Mouse (Mus musculus) cerebellum, adult 11-12 months (tissue): ENCODE measurements around the gene Haus8.
"Not testable (repeated sequence)": the region's sequence is repeated elsewhere in the genome, so short reads cannot be mapped to it uniquely, and the experiment has no call there.

Experiments
- DNase-seq: peaks from one replicate; pipeline ENCODE4 v3.0.0; 2022

Gene Haus8

GRCm38 (mm10) chr8:71272286-71273150, at the start of gene Haus8, which contains the start of gene Myo9b:
Gene Haus8 (minus strand): TSS chr8:71272934.
Gene Myo9b (plus strand): TSS chr8:71272714.
- DNase-seq: peak; percentile 94

DNA sequence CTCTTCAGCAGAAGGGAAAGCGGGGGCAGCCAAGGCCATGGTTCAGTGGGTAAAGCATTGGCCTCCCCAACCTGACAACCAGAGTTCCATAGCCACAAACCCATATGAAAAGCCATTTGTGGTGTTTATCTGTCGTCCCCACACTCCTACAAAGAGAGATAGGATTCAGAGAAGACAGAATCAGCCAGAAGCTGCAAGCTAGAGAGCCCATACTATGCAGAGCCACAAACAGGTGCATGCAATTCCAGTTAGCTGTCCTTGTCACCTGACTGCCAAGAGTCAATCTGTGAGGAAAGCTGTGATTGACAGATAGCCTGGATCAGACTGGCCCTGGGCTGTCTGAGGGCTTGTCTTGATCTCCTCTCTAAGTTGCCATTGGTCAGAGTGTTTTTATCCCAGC, 47.0 kb upstream of the Haus8 start:
- not testable (repeated sequence) for DNase-seq

DNA sequence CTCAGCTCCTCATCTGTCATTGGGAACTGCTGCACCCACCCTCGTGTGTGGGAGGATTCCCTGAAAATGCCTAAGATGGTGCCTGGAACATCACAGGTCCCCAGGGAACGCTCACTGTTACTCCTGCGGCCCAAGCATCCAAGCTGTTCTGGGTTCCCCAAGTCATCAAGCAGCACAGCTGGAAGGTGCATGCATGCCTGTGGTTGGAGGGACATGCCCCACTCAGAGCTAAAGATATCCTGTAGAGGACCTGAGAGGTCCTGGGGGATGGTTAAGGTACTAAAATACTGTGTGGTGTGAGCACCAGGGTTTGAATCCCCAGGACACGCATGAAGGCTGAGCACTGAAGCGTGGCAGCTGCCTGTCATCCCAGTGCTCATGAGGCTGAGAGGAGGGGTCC, 45.9 kb upstream of the Haus8 start:
- DNase-seq: not testable (repeated sequence)

DNA sequence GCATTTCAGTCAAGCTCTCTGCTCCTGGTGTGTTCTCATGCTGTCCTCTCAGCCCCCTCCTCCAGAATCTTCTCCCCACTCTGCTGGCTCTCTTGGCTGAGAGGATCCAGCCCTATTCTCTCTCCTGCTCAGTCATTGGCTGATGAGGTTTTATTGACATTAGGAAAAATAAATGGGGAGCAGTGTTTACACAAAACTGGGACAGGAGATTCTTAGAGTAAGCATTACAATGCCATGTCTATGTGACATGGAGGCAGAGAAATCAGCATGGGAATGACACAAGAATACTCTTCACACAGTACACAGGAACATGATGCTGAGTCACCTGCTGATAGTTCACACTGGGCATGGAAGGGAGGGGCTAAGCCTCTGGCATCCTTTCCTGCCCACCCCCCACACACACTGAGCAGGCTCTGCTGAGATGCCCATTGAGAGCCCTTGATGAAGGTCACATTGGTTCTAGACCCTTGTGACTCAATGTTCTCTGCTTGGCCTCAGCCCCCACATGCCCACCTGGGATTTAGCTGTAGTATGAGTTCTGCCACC, 43.8 kb upstream of the Haus8 start:
- no peak for DNase-seq

GRCm38 (mm10) chr8:71315972-71316371, 43.2 kb upstream of the Haus8 start:
- no peak for DNase-seq

DNA sequence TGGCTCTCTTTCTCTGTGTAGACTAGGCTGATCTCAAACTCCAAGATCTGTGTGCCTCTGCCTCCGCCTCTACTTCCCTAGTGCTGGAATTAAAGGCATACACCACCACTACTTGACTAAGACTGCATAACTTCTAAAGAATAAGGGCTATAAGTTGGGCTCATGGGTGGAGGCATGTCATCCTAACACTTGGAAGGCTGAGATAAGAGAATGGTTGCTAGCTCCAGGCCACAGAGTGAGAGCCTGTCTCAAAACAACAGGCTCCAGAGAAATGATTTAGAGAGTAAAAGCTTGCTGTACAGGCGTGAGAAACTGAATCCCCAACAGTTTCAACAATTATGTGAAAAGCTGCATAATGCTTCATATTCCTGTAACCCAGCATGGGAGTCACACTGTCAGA, 41.2 kb upstream of the Haus8 start:
- no peak for DNase-seq

DNA sequence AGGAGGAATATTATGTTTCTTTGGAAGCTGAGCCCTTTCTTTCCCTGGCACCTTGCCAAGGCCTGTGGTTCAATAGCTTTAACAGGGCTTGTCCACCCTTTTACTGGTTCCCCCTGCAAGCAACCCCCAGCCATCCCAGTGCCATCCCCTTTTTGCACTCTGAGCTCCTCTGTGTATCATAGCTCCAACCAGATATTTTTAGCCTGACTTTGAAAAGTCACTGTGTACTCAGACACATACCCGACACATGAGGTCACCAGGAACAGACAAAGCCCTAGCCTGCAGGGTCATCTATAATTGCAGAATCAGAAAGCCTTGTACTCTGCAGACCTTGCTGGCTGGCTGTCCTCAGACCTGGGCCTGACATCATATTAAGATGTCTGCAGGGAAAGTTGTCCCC, 40.0 kb upstream of the Haus8 start:
- no peak for DNase-seq

GRCm38 (mm10) chr8:71310446-71310845, 37.7 kb upstream of the Haus8 start:
- no peak for DNase-seq

DNA sequence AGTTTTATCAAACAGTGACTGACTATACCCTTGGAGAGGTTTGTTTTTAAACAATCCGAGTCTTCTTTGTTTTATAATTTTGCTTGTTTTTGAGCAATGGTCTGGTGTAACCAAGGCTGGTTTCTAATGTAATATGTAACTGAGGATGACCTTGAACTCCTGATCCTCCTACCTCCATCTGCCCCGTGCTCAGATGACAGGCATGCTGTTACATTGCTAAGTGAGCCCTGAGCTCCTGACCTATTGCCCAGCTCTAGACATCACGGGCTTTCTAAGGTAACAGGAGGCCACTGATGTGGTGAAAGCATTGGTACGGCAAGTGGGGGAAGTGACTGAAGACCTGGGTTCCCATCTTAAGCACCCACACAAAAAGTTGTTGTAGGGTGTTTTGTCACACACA, 35.2 kb upstream of the Haus8 start:
- DNase-seq: no peak

DNA sequence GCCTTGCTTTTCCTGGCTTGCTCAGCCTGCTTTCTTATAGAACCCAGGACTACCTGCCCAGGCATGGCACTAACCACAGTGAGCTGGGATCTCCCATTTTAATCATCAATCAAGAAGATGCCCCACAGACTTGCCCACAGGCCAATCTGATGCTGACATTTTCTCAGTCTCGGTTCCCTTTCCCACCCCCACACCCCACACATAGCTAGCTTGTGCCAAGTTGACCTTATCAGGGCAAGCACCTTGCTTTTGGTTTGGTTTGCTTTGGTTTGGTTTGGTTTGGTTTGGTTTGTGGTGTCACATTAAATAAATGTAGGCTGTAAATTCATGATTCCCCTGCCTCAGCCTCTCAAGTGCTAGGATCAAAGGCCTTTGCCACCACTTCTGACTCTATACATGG, 34.6 kb upstream of the Haus8 start:
- DNase-seq: no peak

DNA sequence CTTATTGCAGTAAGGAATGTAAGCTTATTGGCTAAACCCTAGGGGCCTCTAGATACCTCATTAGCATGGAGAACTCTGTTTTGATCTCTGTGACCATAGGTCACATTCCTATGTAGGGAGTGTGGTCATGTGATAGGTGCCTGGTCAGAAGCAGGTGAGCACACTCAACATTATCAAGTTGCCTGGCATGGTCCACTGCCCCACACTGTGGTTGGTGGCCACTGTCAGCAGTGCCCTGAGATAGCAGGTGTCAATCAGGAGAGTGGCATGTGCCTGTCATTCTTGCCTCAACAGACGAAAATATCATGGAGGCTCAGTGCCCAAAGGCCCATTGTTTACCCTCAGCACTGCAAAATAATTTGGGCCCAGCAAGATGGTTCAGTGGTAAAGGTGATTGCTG, 33.3 kb upstream of the Haus8 start:
- DNase-seq: no peak

GRCm38 (mm10) chr8:71303632-71304031, 30.9 kb upstream of the Haus8 start:
- no peak for DNase-seq

DNA sequence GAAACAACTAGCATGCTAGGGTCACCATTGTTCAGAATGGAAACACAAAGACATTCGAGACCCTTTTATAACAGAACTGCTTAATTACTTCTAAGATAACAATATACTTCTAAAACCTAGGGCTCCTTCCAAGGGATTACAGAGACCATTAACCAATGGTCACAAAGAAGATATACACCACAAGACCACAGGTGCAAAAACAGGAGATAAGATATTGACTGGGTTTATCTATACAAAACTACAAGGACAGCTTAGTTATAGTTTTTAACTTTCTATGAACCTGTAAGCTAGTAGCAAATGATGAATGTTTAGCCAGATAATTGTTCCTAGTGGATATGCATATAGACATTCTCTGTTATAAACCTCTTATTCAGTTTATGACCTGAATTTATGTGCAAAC, 30.1 kb upstream of the Haus8 start:
- DNase-seq: no peak

DNA sequence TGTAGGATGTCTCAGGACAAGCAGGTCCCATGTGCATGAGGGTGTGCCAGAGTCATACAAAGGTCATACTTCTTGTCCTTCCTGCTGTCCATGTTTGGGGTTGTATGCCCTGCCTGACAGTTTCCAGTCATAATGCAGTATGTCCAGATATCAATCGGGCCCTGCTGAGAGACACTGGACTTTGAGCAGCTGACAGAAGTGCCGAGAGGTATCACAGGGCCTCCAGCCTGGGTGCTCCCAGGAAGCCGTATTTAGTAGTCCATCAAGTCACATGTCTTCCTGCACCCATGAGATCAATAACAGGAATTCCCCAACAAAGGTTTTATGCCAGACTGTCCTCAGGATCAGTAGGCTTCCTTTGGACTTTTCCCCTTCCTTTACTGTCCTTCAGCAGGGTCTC, 27.0 kb upstream of the Haus8 start:
- no peak for DNase-seq

GRCm38 (mm10) chr8:71297439-71297838, 24.7 kb upstream of the Haus8 start:
- no peak for DNase-seq

- DNase-seq: no peak
Measured at GRCm38 (mm10) chr8:71296784-71297183, 24.1 kb upstream of the Haus8 start.

DNA sequence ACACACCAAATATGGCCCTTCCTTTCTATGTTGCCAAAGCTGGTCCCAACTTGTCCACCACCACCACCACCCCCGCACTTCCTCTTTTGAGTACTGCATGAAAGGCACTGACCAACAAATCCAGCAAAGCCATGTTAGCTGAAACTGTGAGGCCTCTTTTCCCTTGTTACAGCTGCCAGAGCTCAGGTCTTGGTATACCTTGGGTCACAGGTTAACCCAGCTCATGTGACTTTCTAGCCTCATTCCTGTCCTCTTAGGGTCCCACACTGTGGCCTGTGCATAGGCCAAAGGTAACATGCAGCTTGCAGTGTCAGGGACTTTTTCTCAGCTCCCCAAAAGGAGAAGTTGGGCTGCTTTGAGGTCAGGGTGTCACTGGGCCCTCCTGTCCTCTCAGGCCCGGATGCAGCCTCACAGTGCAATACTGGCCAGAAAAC, 23.5 kb upstream of the Haus8 start:
- DNase-seq: no peak

GRCm38 (mm10) chr8:71293930-71294329, 21.2 kb upstream of the Haus8 start:
- DNase-seq: not testable (repeated sequence)

DNA sequence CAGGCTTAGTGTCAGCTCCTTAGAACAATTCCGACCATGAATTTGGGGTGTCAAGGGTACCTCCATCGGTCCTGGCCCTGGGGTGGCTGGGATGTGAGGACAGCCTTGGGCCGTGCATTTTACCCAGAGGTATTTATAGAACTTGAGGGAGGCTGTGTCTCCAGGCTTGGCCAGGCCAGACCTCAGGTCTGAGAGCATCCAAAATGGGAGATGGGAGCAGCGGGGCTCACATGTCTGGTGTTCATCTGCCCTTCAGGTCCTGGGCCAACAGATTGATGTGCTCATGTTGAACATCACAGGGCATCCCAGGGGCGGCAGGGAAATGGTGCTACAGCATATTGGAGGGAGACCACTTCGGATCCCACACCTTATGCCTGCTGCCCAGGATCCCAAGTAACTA, 18.6 kb upstream of the Haus8 start:
- DNase-seq: no peak

- DNase-seq: no peak
Measured at GRCm38 (mm10) chr8:71290911-71291310, 18.2 kb upstream of the Haus8 start.

GRCm38 (mm10) chr8:71290211-71290610, 17.5 kb upstream of the Haus8 start:
- DNase-seq: no peak

DNA sequence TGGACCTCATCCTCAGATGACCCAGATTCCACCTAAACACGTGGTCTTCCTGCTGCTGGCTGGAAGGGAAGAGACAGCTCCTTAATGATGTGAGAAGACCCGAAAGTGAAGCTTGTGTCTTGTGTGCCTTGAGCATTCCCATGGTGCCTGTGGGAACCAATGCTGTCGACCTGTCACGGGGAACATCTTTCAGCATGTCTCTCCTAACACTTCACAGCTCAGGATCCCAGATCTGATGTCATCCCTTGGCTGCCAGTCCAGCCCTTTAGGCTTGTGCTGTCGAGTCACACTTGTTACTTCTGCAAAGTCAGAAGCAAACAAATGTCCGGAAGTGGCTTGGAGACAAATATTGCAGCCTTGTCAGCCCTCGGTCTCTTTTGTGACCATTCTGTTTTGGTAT, 16.4 kb upstream of the Haus8 start:
- DNase-seq: no peak

DNA sequence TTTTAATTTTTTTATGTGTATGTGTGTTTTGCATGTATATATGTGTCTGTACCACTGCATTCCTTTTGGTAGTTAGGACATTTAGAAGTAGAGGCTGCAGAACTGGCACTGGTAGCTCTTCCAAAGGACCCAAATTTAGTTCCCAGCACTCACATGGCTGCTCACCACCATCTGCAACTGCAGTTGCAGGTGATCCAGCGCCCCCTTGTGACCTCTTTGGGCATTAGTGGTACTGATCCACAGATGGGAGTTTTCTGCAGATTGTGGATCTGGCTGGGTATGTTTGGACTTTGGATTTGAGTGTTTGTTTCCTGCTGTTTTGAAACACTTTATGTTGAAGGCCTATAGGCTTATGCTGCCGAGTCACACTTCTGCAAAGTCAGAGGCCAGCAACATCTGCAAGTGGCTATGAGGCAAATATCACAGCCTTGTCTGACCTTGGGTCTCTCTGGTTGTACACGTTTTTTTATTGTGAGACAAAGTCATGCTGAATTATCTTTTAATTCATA, 15.8 kb upstream of the Haus8 start:
- DNase-seq: no peak

GRCm38 (mm10) chr8:71286223-71286622, 13.5 kb upstream of the Haus8 start:
- DNase-seq: not testable (repeated sequence)
